16 mouse cellular contexts compared by ENCODE assay signal in the genomic region with DNA sequence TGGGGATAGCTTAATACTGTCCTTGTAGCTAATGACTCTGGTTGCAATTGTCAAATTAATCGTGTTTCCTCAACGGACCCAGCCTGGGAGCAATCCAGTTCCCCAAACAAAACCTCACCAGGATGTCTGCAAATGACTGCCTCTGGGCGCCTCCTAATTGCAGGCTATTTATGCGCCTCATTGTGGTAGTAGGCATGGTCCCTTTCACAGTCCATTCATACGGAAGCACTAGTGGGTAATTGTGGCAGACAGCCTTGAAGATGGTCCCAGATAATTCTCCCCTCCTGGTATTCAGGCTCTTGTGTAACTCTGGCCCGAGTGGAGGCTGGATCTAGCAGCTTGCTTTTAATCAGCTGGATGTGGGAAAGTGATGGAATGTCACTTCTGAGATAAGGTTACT.
DNase-seq lines count a peak whose midpoint lies in the region; ATAC-seq lines count a peak whose summit lies in the region.
"Had no signal": no experiment of that assay in that cellular context is flagged by ENCODE, and none has a peak within 500 bp of the region (broad histone marks: within the 10 kb centered on the region; RNA-seq: fewer than 3 reads in every experiment).

No protein-coding gene starts in this region.

- WGBS in midbrain, embryonic 13.5 days = 3% methylated on average over 6 of the region's 6 CpGs
- WGBS in midbrain, embryonic 15.5 days = 7% methylated on average over 6 of the region's 6 CpGs
- WGBS in forebrain, embryonic 14.5 days = 0% methylated on average over 6 of the region's 6 CpGs

- DNase-seq in embryo, embryonic 11 days = peak; percentile 7
- peak; percentile 78 for DNase-seq in forebrain, embryonic 14.5 days (ENCODE audit: low spot score)
- no peak for DNase-seq in ovary, postnatal 10 days (ENCODE audit: low spot score)
- DNase-seq in urinary bladder, postnatal 14 days (ENCODE audit: low spot score) = no peak
- DNase-seq in ovary, postnatal 14 days (ENCODE audit: low spot score) = no peak
- DNase-seq: adrenal gland, adult 2 months; cerebellum, adult 2 months; heart, adult 2 months; thymus, postnatal 36 days had no signal

- H3K4me1 ChIP-seq in midbrain, embryonic 13.5 days (replicated peaks) = peaks cover 15% of the 10 kb centered on the region
- peaks cover 8% of the 10 kb centered on the region; the same call in 1 of the 2 replicates for H3K4me1 ChIP-seq in midbrain, embryonic 15.5 days
- H3K4me1 ChIP-seq in forebrain, embryonic 14.5 days (ENCODE audit: control insufficient read depth, insufficient read depth, low read length) = peaks cover 14% of the 10 kb centered on the region
- H3K4me1 ChIP-seq: liver, embryonic 15.5 days had no signal

- H3K4me3 ChIP-seq in midbrain, embryonic 13.5 days (replicated peaks) = no peak overlapping the region
- H3K4me3 ChIP-seq in midbrain, embryonic 15.5 days = no peak overlapping the region
- H3K4me3 ChIP-seq in forebrain, embryonic 14.5 days (ENCODE audit: low read depth, low read length) = no peak overlapping the region
- H3K4me3 ChIP-seq: embryonic facial prominence, embryonic 12.5 days; heart, adult 2 months; limb, embryonic 13.5 days; liver, embryonic 15.5 days had no signal

- no peaks in the 10 kb centered on the region for H3K9me3 ChIP-seq in midbrain, embryonic 13.5 days
- H3K9me3 ChIP-seq in midbrain, embryonic 15.5 days = no peaks in the 10 kb centered on the region
- no peaks in the 10 kb centered on the region for H3K9me3 ChIP-seq in forebrain, embryonic 14.5 days (replicated peaks; ENCODE audit: control insufficient read depth, low read length)
- H3K9me3 ChIP-seq: embryonic facial prominence, embryonic 12.5 days; limb, embryonic 13.5 days; liver, embryonic 15.5 days had no signal

- H3K9ac ChIP-seq in midbrain, embryonic 13.5 days (replicated peaks) = no peak overlapping the region
- no peak overlapping the region for H3K9ac ChIP-seq in midbrain, embryonic 15.5 days
- no peak overlapping the region for H3K9ac ChIP-seq in forebrain, embryonic 14.5 days (ENCODE audit: low read length)
- H3K9ac ChIP-seq: embryonic facial prominence, embryonic 12.5 days; limb, embryonic 13.5 days; liver, embryonic 15.5 days had no signal

- no peak overlapping the region for H3K27ac ChIP-seq in midbrain, embryonic 13.5 days
- H3K27ac ChIP-seq in midbrain, embryonic 15.5 days = no peak overlapping the region
- H3K27ac ChIP-seq in forebrain, embryonic 14.5 days (ENCODE audit: low read depth, low read length) = no peak overlapping the region
- H3K27ac ChIP-seq: embryonic facial prominence, embryonic 12.5 days; heart, adult 2 months; kidney, postnatal 0 days; limb, embryonic 13.5 days; liver, embryonic 15.5 days had no signal

- no peaks in the 10 kb centered on the region for H3K36me3 ChIP-seq in midbrain, embryonic 13.5 days
- H3K36me3 ChIP-seq in midbrain, embryonic 15.5 days (replicated peaks) = no peaks in the 10 kb centered on the region
- H3K36me3 ChIP-seq in forebrain, embryonic 14.5 days (ENCODE audit: control insufficient read depth, insufficient read depth, low read length) = no peaks in the 10 kb centered on the region
- H3K36me3 ChIP-seq: embryonic facial prominence, embryonic 12.5 days; limb, embryonic 13.5 days; liver, embryonic 15.5 days had no signal

- H3K27me3 ChIP-seq in midbrain, embryonic 13.5 days = no peaks in the 10 kb centered on the region
- H3K27me3 ChIP-seq in midbrain, embryonic 15.5 days (replicated peaks) = no peaks in the 10 kb centered on the region
- no peaks in the 10 kb centered on the region for H3K27me3 ChIP-seq in forebrain, embryonic 14.5 days (replicated peaks; ENCODE audit: control insufficient read depth, insufficient read depth, low read length)
- H3K27me3 ChIP-seq: embryonic facial prominence, embryonic 12.5 days; limb, embryonic 13.5 days; liver, embryonic 15.5 days had no signal

- no peak overlapping the region for H3K4me2 ChIP-seq in midbrain, embryonic 13.5 days (replicated peaks)
- no peak overlapping the region for H3K4me2 ChIP-seq in midbrain, embryonic 15.5 days
- no peak overlapping the region for H3K4me2 ChIP-seq in forebrain, embryonic 14.5 days (ENCODE audit: low read length)
- H3K4me2 ChIP-seq: embryonic facial prominence, embryonic 12.5 days; limb, embryonic 13.5 days; liver, embryonic 15.5 days had no signal

- ATAC-seq in midbrain, embryonic 13.5 days = peak; percentile 79
- ATAC-seq in midbrain, embryonic 15.5 days (replicated peaks) = no peak; the same call in 1 of the 2 replicates
- peak; percentile 77; the same call in 1 of the 2 replicates for ATAC-seq in forebrain, embryonic 14.5 days
- ATAC-seq: intestine, embryonic 16.5 days had no signal

Comparison
In these comparisons a context has a peak if more than half of its experiments do, and no peak if none do; other contexts are left out.
1. DNase-seq: peak in embryo, embryonic 11 days (single experiment) and forebrain, embryonic 14.5 days (single experiment); none in ovary, postnatal 10 days (single experiment), urinary bladder, postnatal 14 days (single experiment) and ovary, postnatal 14 days (single experiment).